Mouse (Mus musculus) layer of hippocampus, adult 18-20 months (tissue): ENCODE measurements around the gene Tmcc1. TPM values are rescaled to one million over a fixed set of nuclear protein-coding genes. Genes with fewer than 3 reads are reported as not detected.
A peak's percentile ranks its signal among the peaks of the same experiment; 100 is the strongest.

Experiments used
- DNase-seq, 2 experiments: peaks; one replicate each; pipeline ENCODE4 v3.0.0; 2022; ENCODE audit warnings: low spot score in 2 of 2
- total RNA-seq, 2 experiments: library from RNA; stranded (reverse); gene quantifications; 2 replicates each; pipeline ENCODE4 v1.2.3; 2021

Tmcc1 gene
- total RNA-seq, 2 experiments from 2014 or later: 82.0 to 91.7 TPM

DNA sequence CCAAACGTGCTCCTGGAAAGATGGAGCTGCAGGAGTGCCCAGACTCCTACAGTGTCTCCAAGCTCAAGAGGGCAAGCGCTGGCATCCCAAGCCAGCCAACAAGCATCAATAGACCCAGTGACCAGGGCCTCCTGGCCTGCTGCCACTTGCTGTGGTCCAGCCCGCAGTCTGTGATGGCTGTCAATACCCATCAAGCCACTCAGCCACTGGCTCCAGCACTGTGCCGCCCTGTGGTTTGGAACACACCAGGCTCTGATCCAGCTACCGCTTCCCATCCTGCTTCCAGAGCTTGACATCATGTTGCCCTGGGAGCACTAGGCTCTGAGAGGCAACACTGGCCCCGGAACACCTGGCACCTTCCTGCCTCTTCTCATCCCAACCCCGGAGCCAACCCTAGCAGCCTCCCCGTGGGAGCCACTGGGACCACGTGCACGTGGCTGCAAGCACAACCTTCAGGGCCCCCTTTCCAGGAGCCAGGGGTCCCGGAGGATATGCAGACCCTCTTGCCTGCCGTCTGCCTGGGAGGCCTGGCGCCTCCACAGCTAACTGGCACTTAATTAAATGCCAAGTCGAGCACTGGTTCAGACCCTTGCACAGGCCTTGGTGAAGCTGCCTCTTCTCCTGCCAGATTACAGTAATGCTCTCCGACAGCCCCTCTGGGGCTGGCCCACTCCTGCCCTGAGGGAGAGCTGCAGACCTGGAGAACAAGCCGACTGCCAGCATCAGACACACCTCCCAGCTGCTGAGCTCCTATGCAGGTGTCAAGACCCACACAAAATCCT is 219.2 kb downstream of the Tmcc1 start:
- DNase-seq: peak in 1 of 2 experiments; percentile 62

DNA sequence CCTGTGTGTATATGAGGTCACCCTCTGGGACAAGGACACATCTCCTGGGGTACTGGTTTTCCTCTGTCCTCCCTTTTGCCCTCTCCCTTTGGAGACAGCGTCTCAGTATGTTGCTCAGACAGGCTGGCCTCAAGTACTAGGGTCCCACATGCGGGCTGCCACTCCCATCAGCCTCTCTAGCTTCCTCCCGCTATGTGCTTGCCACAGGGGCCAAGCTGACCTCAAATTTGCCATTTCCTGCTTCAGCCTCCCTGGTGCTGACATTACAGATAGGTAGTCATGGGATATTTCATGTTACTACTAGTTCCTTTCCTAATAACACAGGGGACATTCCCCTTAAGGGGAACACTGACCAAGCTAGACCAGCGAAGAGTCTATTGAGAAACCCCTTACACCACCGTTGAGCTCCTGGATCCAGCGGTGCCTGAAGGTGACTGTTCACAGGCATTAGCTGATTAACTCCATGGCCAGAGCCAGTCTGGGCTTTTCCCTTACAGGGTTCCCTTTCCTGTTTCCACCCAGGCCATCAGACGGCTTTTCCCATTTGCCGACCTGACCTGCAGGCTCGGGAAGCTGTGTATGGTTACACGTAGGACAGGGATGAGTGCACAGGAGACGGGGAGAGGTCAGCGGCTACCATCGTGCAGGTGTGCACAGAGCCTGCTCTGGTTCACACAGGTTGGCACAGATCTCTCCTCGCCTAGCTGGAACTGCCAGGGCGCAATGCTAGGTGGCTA is 220.0 kb downstream of the Tmcc1 start:
- no peak for DNase-seq

- DNase-seq: no peak
Measured at GRCm38 (mm10) chr6:115972083-115972764, 221.1 kb downstream of the Tmcc1 start.

DNA sequence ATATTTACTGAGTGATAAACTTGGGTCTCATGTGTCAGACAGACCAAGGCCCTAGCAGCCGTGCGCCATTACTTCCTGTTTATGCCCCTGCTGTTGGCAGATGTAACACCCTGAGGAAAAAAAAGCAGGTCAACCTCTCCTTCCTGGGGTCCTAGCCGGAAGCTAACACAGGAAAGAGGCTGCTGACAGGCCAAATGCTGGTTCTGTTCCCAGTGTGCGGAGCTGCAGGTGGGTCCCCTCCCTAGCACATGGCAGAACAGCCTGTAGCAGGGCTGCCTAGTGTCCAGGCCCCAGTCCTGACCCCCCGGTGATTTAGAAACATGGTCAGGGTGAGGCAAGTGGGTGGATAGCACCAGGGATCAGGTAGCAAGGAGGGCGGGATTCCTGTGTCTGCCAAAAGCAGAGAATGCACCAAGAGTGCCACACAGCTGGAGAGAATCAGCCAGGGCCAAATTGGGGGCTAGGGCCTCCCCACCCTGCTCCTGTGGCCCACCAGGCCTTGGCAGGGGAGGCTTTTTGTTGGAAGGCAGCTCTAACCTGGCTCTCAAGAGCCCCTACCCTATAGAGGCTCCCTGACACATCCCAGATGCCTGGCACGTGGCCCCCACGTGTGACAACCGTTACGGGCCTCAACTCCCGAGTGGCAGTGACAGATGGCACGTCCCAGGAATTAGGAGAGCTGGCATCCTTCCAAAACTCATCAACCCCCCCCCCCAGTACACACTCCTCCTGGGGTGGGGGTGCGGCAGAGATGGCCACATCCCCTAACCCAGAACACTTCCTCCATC is 221.8 kb downstream of the Tmcc1 start:
- DNase-seq: no peak

- no peak for DNase-seq
Measured at GRCm38 (mm10) chr6:115969952-115970351, 223.3 kb downstream of the Tmcc1 start.

DNA sequence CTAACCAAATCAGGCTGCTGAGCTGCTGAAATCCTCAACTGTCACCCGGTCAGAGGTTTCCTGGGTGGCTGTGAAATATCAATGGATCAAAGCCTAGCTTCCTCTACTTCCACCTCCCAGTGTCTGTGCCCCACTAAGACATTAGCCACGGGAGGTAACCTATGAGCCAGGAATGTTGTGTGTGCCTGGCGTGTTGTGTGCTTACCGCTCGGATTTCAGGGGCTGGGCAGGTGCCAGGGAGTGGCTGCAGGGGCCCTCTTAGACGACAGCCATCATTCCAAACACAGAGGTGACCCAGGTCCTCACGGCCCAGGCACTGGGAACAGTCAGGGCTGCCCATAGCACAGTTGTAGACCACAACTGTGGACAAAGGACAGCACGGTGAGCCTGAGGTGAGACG is 224.2 kb downstream of the Tmcc1 start:
- DNase-seq: no peak

DNA sequence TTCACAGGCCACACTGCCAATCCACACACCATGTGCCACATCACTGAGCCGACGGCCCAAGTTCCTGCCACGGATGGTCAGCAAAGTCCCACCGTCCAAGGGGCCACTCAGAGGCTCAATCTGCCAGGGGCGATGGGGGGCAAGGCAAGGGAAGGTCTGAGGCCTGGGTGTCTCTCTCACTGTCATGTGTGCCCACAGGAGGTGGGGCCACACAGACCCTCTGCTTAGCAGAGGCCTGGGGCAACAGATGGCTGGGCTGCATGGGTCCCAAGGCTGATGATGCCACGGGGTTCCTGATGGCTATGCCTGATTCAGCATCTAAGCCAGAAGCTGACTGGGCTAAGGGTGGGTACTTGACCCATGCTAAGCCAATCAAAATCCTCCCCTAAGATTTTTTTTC is 224.6 kb downstream of the Tmcc1 start:
- DNase-seq: no peak

Other genes starting within 250 kb of the Tmcc1 start
- gene H1foo, start 248.5 kb downstream of the Tmcc1 start, total RNA-seq: not detected
- 10 to 100 TPM; 22.0 to 23.0 TPM for gene Plxnd1, start 198.5 kb downstream of the Tmcc1 start, total RNA-seq
- gene Washc2, start 14.6 kb upstream of the Tmcc1 start, total RNA-seq: 100 to 1,000 TPM in 1 of 2 experiments, 10 to 100 TPM in 1; 99.2 to 110 TPM
- gene Zfand4, start 70.7 kb upstream of the Tmcc1 start, total RNA-seq: 1 to 10 TPM; 7.3 to 8.2 TPM
- 10 to 100 TPM; 51.5 to 52.4 TPM for gene March8, start 144.5 kb upstream of the Tmcc1 start, total RNA-seq